ENCODE assay signal across 24 mouse cellular contexts in genomic region chr1:38667892-38668291, GRCm38 (mm10).
"Had no signal": no experiment of that assay in that cellular context is flagged by ENCODE, and none has a peak within 500 bp of the region (broad histone marks: within the 10 kb centered on the region; RNA-seq: fewer than 3 reads in every experiment).

No protein-coding gene starts in this region.

- H3K36me3 ChIP-seq: heart, embryonic 12.5 days; hindbrain, embryonic 13.5 days; hindbrain, embryonic 15.5 days; kidney, embryonic 15.5 days; limb, embryonic 12.5 days; liver, embryonic 13.5 days; liver, embryonic 15.5 days had no signal

- ATAC-seq: hindbrain, postnatal 0 days; intestine, embryonic 16.5 days had no signal

- H3K9ac ChIP-seq: heart, embryonic 12.5 days; hindbrain, embryonic 13.5 days; hindbrain, embryonic 15.5 days; kidney, embryonic 15.5 days; limb, embryonic 12.5 days; liver, embryonic 13.5 days; liver, embryonic 15.5 days had no signal

- H3K9me3 ChIP-seq: heart, embryonic 12.5 days; hindbrain, embryonic 13.5 days; hindbrain, embryonic 15.5 days; kidney, embryonic 15.5 days; limb, embryonic 12.5 days; liver, embryonic 13.5 days; liver, embryonic 15.5 days had no signal

- H3K4me3 ChIP-seq: heart, adult 2 months; heart, embryonic 12.5 days; hindbrain, embryonic 13.5 days; hindbrain, embryonic 15.5 days; kidney, embryonic 15.5 days; limb, embryonic 12.5 days; liver, embryonic 13.5 days; liver, embryonic 15.5 days had no signal

- DNase-seq: gastrocnemius, postnatal 14 days; gastrocnemius, postnatal 36 days; heart, adult 2 months; heart, postnatal 10 days; heart, postnatal 36 days; kidney, adult 11 months; kidney, adult 2 months; kidney, adult 9 months; kidney, postnatal 14 days; kidney, postnatal 36 days; layer of hippocampus, adult 9-11 months; layer of hippocampus, postnatal 36 days; left cerebral cortex, postnatal 4 days; liver; liver, embryonic 13.5 days had no signal

- H3K4me1 ChIP-seq: hindbrain, embryonic 15.5 days; liver, embryonic 15.5 days had no signal

- H3K27ac ChIP-seq: heart, adult 2 months; hindbrain, embryonic 13.5 days; hindbrain, embryonic 15.5 days; hindbrain, postnatal 0 days; kidney, embryonic 15.5 days; kidney, postnatal 0 days; liver, embryonic 13.5 days; liver, embryonic 15.5 days had no signal

- H3K27me3 ChIP-seq: heart, embryonic 12.5 days; hindbrain, embryonic 13.5 days; hindbrain, embryonic 15.5 days; kidney, embryonic 15.5 days; liver, embryonic 13.5 days; liver, embryonic 15.5 days had no signal
